Mouse (Mus musculus) heart, postnatal 0 days (tissue): ENCODE measurements around the gene Ccnd3.

Experiments
- CTCF ChIP-seq: IDR thresholded peaks from 2 replicates; pipeline ENCODE4 v1.5.1; 2016; ENCODE audit warnings: antibody characterized with exemption, control low read depth, low read depth
- EP300 ChIP-seq: IDR thresholded peaks from 2 replicates; pipeline ENCODE4 v1.6.1; 2016; ENCODE audit warnings: antibody characterized with exemption, low read depth

GRCm38 (mm10) chr17:47492731-47493130 is 12.1 kb upstream of the Ccnd3 start:
- TF ChIP-seq CTCF (no peak), EP300 (no peak)
